In the genomic region with DNA sequence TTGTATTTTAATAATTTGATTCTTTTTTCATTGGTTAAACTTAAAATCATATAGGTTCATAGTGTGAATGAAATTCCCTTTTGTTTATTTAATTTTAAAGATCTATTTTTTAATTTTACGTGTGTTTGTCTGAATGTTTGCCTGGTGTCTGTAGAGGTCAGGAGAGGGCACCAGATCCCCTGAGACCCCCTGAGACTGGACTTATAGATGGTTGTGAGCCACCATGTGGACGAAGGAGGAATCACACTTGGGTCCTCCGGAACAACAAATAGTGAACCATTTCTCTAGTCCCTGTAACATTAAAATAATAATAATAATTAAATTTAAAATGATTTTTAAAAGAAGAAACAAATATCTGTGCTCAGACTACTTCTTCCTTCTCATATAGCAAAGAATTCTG, we compare ENCODE assay signal across 9 mouse cellular contexts. TPM values are rescaled to one million over a fixed set of nuclear protein-coding genes. Genes with fewer than 3 reads are reported as not detected.
A peak's percentile ranks its signal among the peaks of the same experiment; 100 is the strongest.
DNase-seq lines count a peak whose midpoint lies in the region; ATAC-seq and TF ChIP-seq lines count a peak whose summit lies in the region.
"Had no signal": no experiment of that assay in that cellular context is flagged by ENCODE, and none has a peak within 500 bp of the region (broad histone marks: within the 10 kb centered on the region; RNA-seq: fewer than 3 reads in every experiment).

No protein-coding gene starts in this region.

- H3K27ac ChIP-seq in heart, embryonic 10.5 days: no peak overlapping the region
- no peak overlapping the region for H3K27ac ChIP-seq in ES-E14 (ENCODE audit: insufficient read depth, low read depth, low read length, poor library complexity, severe bottlenecking)
- H3K27ac ChIP-seq in embryonic facial prominence, embryonic 11.5 days (replicated peaks; ENCODE audit: low read depth, low read length): no peak overlapping the region
- no peak overlapping the region for H3K27ac ChIP-seq in neural tube, embryonic 11.5 days (ENCODE audit: low read depth, low read length)

- H3K27me3 ChIP-seq in heart, embryonic 10.5 days (ENCODE audit: insufficient read depth, poor library complexity, severe bottlenecking): no peaks in the 10 kb centered on the region
- no peaks in the 10 kb centered on the region for H3K27me3 ChIP-seq in embryonic facial prominence, embryonic 11.5 days (ENCODE audit: control insufficient read depth, insufficient read depth, low read length)
- no peaks in the 10 kb centered on the region for H3K27me3 ChIP-seq in neural tube, embryonic 11.5 days (ENCODE audit: control insufficient read depth, insufficient read depth, low read length)

- no peak overlapping the region for H3K4me2 ChIP-seq in embryonic facial prominence, embryonic 11.5 days (ENCODE audit: low read depth, low read length)
- H3K4me2 ChIP-seq in neural tube, embryonic 11.5 days (ENCODE audit: low read depth): no peak overlapping the region

- in situ Hi-C loops in ES-E14 (cut with MboI; ENCODE audit: low sequenced_read_pairs in 2 of 2, unreplicated experiment in 2 of 2): loop anchor here (5.0 to 25.0 kb wide), 2 partner anchors 247 to 252 kb away; a partner anchor contains a TSS

- H3K9ac ChIP-seq in ES-E14 (ENCODE audit: insufficient read depth, low read depth, low read length, poor library complexity, severe bottlenecking): no peak overlapping the region
- H3K9ac ChIP-seq in embryonic facial prominence, embryonic 11.5 days (replicated peaks; ENCODE audit: low read length): no peak overlapping the region
- H3K9ac ChIP-seq in neural tube, embryonic 11.5 days (ENCODE audit: low read length): no peak overlapping the region

- no peak for ATAC-seq in embryonic facial prominence, embryonic 11.5 days (replicated peaks; ENCODE audit: insufficient number of reproducible peaks, low FRiP score, low TSS enrichment, low read depth)
- no peak for ATAC-seq in neural tube, embryonic 11.5 days (ENCODE audit: insufficient read depth, low FRiP score, low TSS enrichment)

- no peaks in the 10 kb centered on the region for H3K36me3 ChIP-seq in heart, embryonic 10.5 days
- no peaks in the 10 kb centered on the region for H3K36me3 ChIP-seq in ES-E14 (ENCODE audit: control insufficient read depth, insufficient read depth, low read length, poor library complexity, severe bottlenecking)
- no peaks in the 10 kb centered on the region for H3K36me3 ChIP-seq in embryonic facial prominence, embryonic 11.5 days (replicated peaks; ENCODE audit: control insufficient read depth, insufficient read depth, low read depth, low read length)
- no peaks in the 10 kb centered on the region for H3K36me3 ChIP-seq in neural tube, embryonic 11.5 days (ENCODE audit: control insufficient read depth, insufficient read depth, low read length)

- H3K9me3 ChIP-seq in heart, embryonic 10.5 days: no peaks in the 10 kb centered on the region
- H3K9me3 ChIP-seq in ES-E14 (ENCODE audit: control insufficient read depth, insufficient read depth, low read depth, low read length): no peaks in the 10 kb centered on the region
- H3K9me3 ChIP-seq in embryonic facial prominence, embryonic 11.5 days (replicated peaks; ENCODE audit: control insufficient read depth, low read length): no peaks in the 10 kb centered on the region
- H3K9me3 ChIP-seq in neural tube, embryonic 11.5 days (ENCODE audit: control insufficient read depth, low read length): no peaks in the 10 kb centered on the region

- peak; percentile 33 for DNase-seq in heart, adult 8-10 months (ENCODE audit: low spot score)
- no peak for DNase-seq in heart, embryonic 10.5 days (ENCODE audit: low spot score)
- peak; percentile 82 for DNase-seq in 3T3-L1 (ENCODE audit: low read depth, low spot score)
- peak; percentile 57 for DNase-seq in ES-E14 (ENCODE audit: low read depth, low spot score)
- peak; percentile 78 for DNase-seq in embryonic facial prominence, embryonic 11.5 days (ENCODE audit: low spot score)
- DNase-seq in kidney, postnatal 14 days: peak; percentile 49
- DNase-seq in neural tube, embryonic 11.5 days (ENCODE audit: low spot score): peak; percentile 80
- no peak for DNase-seq in ovary, postnatal 10 days (ENCODE audit: low spot score)

- no peak overlapping the region for H3K4me3 ChIP-seq in heart, embryonic 10.5 days
- H3K4me3 ChIP-seq in ES-E14 (ENCODE audit: insufficient read depth in 1 of 2, low read depth in 1 of 2, low read length in 2 of 2, poor library complexity in 1 of 2, severe bottlenecking in 1 of 2): no peak overlapping the region
- H3K4me3 ChIP-seq in embryonic facial prominence, embryonic 11.5 days (ENCODE audit: low read depth, low read length): no peak overlapping the region
- H3K4me3 ChIP-seq in neural tube, embryonic 11.5 days (ENCODE audit: low read depth, low read length): no peak overlapping the region
- H3K4me3 ChIP-seq: myocyte had no signal

- 29% methylated on average over 3 of the region's 3 CpGs for WGBS in heart, embryonic 10.5 days
- 25% methylated on average over 3 of the region's 3 CpGs for whole genome bisulfite sequencing in embryonic facial prominence, embryonic 11.5 days
- 24% methylated on average over 3 of the region's 3 CpGs for WGBS in neural tube, embryonic 11.5 days

- no peaks in the 10 kb centered on the region for H3K4me1 ChIP-seq in heart, embryonic 10.5 days
- H3K4me1 ChIP-seq in ES-E14 (ENCODE audit: control insufficient read depth in 2 of 2, insufficient read depth in 2 of 2, low read length in 2 of 2, poor library complexity in 1 of 2): no peaks in the 10 kb centered on the region
- no peaks in the 10 kb centered on the region for H3K4me1 ChIP-seq in embryonic facial prominence, embryonic 11.5 days (ENCODE audit: control insufficient read depth, insufficient read depth, low read length)
- no peaks in the 10 kb centered on the region for H3K4me1 ChIP-seq in neural tube, embryonic 11.5 days (ENCODE audit: control insufficient read depth, insufficient read depth, low read length)

TF ChIP-seq in ES-E14, 5 proteins besides CTCF, POLR2A, EP300 and RAD21:
- TF ChIP-seq ZC3H11A (IDR thresholded peaks at IDR 0.05; ENCODE audit: borderline replicate concordance, low read depth, low read length): peak; percentile 80
- TF ChIP-seq ZNF384 (IDR thresholded peaks at IDR 0.05; ENCODE audit: low read depth, low read length): no peak

RNA-seq across cellular contexts. Expression of a gene that starts 7.7 kb away (rescaled TPM):
- total RNA-seq in heart, adult 8-10 months (2022): 10 to 100 TPM; 19.9 to 23.0 (median 21.4) TPM
- polyA plus RNA-seq in heart, embryonic 10.5 days (2016; fragmentation: Nextera tagmentation; extraction: Ambion mirVana): 25.4 and 43.6 TPM in 2 replicates
- total RNA-seq in ES-E14 (2012; rRNA removed): 10.4 and 18.1 TPM in 2 replicates
- polyA plus RNA-seq in embryonic facial prominence, embryonic 11.5 days (2014; fragmentation: Nextera tagmentation; extraction: Ambion mirVana): 43.2 and 44.3 TPM in 2 replicates
- 50.4 and 56.6 TPM in 2 replicates for polyA plus RNA-seq in neural tube, embryonic 11.5 days (2014; fragmentation: Nextera tagmentation; extraction: Ambion mirVana)

RNA-seq across cellular contexts. Expression of a gene that starts 59.9 kb away (rescaled TPM):
- 1 to 10 TPM; 2.4 to 3.6 (median 2.5) TPM for total RNA-seq in heart, adult 8-10 months (2022)
- polyA plus RNA-seq in heart, embryonic 10.5 days (2016; fragmentation: Nextera tagmentation; extraction: Ambion mirVana): 1.2 and 1.9 TPM in 2 replicates
- 0.26 and 0.54 TPM in 2 replicates for total RNA-seq in ES-E14 (2012; rRNA removed)
- 1.2 TPM in 2 replicates for polyA plus RNA-seq in embryonic facial prominence, embryonic 11.5 days (2014; fragmentation: Nextera tagmentation; extraction: Ambion mirVana)
- 0.43 and 0.57 TPM in 2 replicates for polyA plus RNA-seq in neural tube, embryonic 11.5 days (2014; fragmentation: Nextera tagmentation; extraction: Ambion mirVana)

Comparison
In these comparisons a context has a peak if more than half of its experiments do, and no peak if none do; other contexts are left out.
1. DNase-seq: peak in heart, adult 8-10 months (single experiment), 3T3-L1 (single experiment), ES-E14 (single experiment), embryonic facial prominence, embryonic 11.5 days (single experiment), kidney, postnatal 14 days (single experiment) and neural tube, embryonic 11.5 days (single experiment); none in heart, embryonic 10.5 days (single experiment) and ovary, postnatal 10 days (single experiment).